Mouse (Mus musculus): ENCODE measurements around the gene Mettl26. TPM values are rescaled to one million over a fixed set of nuclear protein-coding genes. Genes with fewer than 3 reads are reported as not detected.

The Mettl26 gene
- polyA plus RNA-seq, 1 experiment from 2014 or later, result 65.4 TPM

- H3K4me3 ChIP-seq (replicated peaks), result no peak overlapping the region
- peaks cover 41% of the 10 kb centered on the region for H3K4me1 ChIP-seq
- H3K36me3 ChIP-seq, result peaks cover 2% of the 10 kb centered on the region
- no peaks in the 10 kb centered on the region for H3K9me3 ChIP-seq (replicated peaks)
- H3K27ac ChIP-seq (replicated peaks), result no peak overlapping the region
- ATAC-seq (ENCODE audit: low FRiP score), result no peak
- no peak overlapping the region for H3K4me2 ChIP-seq
- no peak overlapping the region for H3K9ac ChIP-seq (replicated peaks)
- 79% methylated on average over 3 of the region's 3 CpGs for WGBS
- no peaks in the 10 kb centered on the region for H3K27me3 ChIP-seq (replicated peaks)
These were observed 2.2 kb upstream of the Mettl26 start for GRCm38 (mm10) chr17:25872676-25873075.

DNA sequence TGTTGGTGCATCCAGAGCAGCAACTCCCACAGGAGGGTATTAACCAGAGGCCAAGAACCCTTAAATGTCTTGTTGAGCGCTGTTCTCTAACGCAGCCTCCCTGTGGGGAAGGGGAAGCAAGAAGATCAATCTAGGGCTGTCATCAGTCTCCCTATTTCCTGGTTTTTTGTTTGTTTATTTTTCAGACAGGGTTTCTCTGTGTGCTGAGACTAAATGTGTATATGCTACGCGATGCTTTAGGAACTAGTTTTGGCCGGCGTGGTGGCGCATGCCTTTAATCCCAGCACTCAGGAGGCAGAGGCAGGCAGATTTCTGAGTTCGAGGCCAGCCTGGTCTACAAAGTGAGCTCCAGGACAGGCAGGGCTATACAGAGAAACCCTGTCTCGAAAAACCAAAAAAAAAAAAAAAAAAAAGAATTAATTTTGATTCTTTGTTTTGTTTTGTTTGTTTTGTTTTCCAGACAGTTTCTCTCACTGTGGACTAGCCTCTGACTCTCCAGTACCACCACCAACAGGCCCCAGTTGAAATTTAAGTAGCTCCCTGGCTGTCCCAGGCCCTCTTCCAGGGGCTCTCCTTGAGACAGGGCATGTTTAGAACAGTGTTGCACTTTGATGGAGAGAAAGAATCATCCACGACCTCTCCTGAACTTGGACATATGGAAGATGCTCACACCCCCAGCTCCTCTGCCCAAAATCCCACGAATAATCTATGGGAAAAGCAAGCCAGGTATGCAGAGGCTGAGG lies 1.3 kb upstream of the Mettl26 start:
- H3K4me2 ChIP-seq, result peak overlapping the region; percentile 75
- H3K27me3 ChIP-seq (replicated peaks), result no peaks in the 10 kb centered on the region
- peak overlapping the region; percentile 80 for H3K4me3 ChIP-seq (replicated peaks)
- no peaks in the 10 kb centered on the region for H3K9me3 ChIP-seq (replicated peaks)
- H3K27ac ChIP-seq (replicated peaks), result peak overlapping the region; percentile 98
- peaks cover 11% of the 10 kb centered on the region for H3K36me3 ChIP-seq
- ATAC-seq (ENCODE audit: low FRiP score), result no peak
- H3K9ac ChIP-seq (replicated peaks), result peak overlapping the region; percentile 57
- WGBS, result 78% methylated on average over 11 of the region's 11 CpGs
- H3K4me1 ChIP-seq, result peaks cover 40% of the 10 kb centered on the region

GRCm38 (mm10) chr17:25874148-25874720 lies 640 bp upstream of the Mettl26 start:
- Histone ChIP-seq H3K9me3 (replicated peaks) (no peaks in the 10 kb centered on the region), H3K36me3 (peaks cover 17% of the 10 kb centered on the region), H3K9ac (replicated peaks) (peak overlapping the region; percentile 57), H3K4me1 (peaks cover 35% of the 10 kb centered on the region), H3K27ac (replicated peaks) (peak overlapping the region; percentile 98), H3K4me3 (replicated peaks) (peak overlapping the region; percentile 80), H3K27me3 (replicated peaks) (no peaks in the 10 kb centered on the region), H3K4me2 (peak overlapping the region; percentile 75)
- WGBS, result 5% methylated on average over 14 of the region's 14 CpGs
- ATAC-seq (ENCODE audit: low FRiP score), result no peak

GRCm38 (mm10) chr17:25875171-25876136 lies 580 bp downstream of the Mettl26 start:
- under 1% methylated on average over 59 of the region's 59 CpGs for WGBS
- H3K27me3 ChIP-seq (replicated peaks), result no peaks in the 10 kb centered on the region
- H3K36me3 ChIP-seq, result peaks cover 18% of the 10 kb centered on the region
- peaks cover 42% of the 10 kb centered on the region for H3K4me1 ChIP-seq
- peak; percentile 92 for ATAC-seq (ENCODE audit: low FRiP score)
- peak overlapping the region; percentile 98 for H3K27ac ChIP-seq (replicated peaks)
- peak overlapping the region; percentile 80 for H3K4me3 ChIP-seq (replicated peaks)
- peak overlapping the region; percentile 75 for H3K4me2 ChIP-seq
- no peaks in the 10 kb centered on the region for H3K9me3 ChIP-seq (replicated peaks)
- H3K9ac ChIP-seq (replicated peaks), result peak overlapping the region; percentile 93

- Histone ChIP-seq H3K27ac (replicated peaks) (0 out of 2 replicates have a peak overlapping the region, but pooled peaks have one; percentile 98), H3K9me3 (replicated peaks) (no peaks in the 10 kb centered on the region), H3K4me2 (peak overlapping the region; percentile 75), H3K36me3 (peaks cover 18% of the 10 kb centered on the region), H3K9ac (replicated peaks) (peak overlapping the region; percentile 93), H3K4me3 (replicated peaks) (peak overlapping the region; percentile 80), H3K27me3 (replicated peaks) (no peaks in the 10 kb centered on the region), H3K4me1 (peaks cover 51% of the 10 kb centered on the region)
- 58% methylated on average over 10 of the region's 10 CpGs for WGBS
- no peak for ATAC-seq (ENCODE audit: low FRiP score)
These were observed 1.6 kb downstream of the Mettl26 start for GRCm38 (mm10) chr17:25876347-25876915.

DNA sequence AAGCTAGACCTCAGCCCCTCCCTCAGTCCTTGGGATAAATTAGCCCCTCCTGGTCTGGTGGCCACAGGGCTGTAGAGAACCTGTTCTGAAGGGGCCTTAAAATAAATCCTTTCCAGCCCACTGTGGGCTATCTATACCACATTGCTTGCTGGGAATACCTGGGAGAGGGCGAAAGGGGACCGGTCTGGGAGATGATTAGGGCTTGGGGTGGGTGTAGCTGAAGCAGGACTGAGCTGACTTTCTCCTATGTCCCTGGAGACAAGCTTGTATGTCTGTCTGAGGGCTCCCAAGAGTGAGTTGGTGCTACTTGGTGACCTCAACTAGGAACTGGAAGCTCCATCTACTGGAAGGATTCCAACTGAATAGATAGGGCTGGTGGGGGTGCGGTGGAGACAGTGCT lies 2.2 kb downstream of the Mettl26 start:
- no peak overlapping the region for H3K9ac ChIP-seq (replicated peaks)

GRCm38 (mm10) chr17:25877741-25878610 lies 3.1 kb downstream of the Mettl26 start:
- H3K9ac ChIP-seq (replicated peaks), result no peak overlapping the region
- no peak overlapping the region for H3K4me2 ChIP-seq
- no peak overlapping the region for H3K27ac ChIP-seq (replicated peaks)
- no peaks in the 10 kb centered on the region for H3K27me3 ChIP-seq (replicated peaks)
- H3K9me3 ChIP-seq (replicated peaks), result no peaks in the 10 kb centered on the region
- H3K4me3 ChIP-seq (replicated peaks), result no peak overlapping the region
- peaks cover 51% of the 10 kb centered on the region for H3K4me1 ChIP-seq
- 94% methylated on average over 32 of the region's 32 CpGs for WGBS
- H3K36me3 ChIP-seq, result peaks cover 24% of the 10 kb centered on the region
- no peak for ATAC-seq (ENCODE audit: low FRiP score)

More for the DNA sequence above, 2.2 kb downstream of the Mettl26 start:
- Histone ChIP-seq H3K4me3 (replicated peaks) (0 out of 2 replicates have a peak overlapping the region, but pooled peaks have one; percentile 80), H3K9me3 (replicated peaks) (no peaks in the 10 kb centered on the region), H3K4me2 (peak overlapping the region; percentile 75), H3K27ac (replicated peaks) (no peak overlapping the region), H3K36me3 (peaks cover 18% of the 10 kb centered on the region), H3K4me1 (peaks cover 51% of the 10 kb centered on the region), H3K27me3 (replicated peaks) (no peaks in the 10 kb centered on the region)
- no peak for ATAC-seq (ENCODE audit: low FRiP score)
- 94% methylated on average over 3 of the region's 3 CpGs for WGBS

GRCm38 (mm10) chr17:25878611-25879180 lies 3.8 kb downstream of the Mettl26 start:
- 86% methylated on average over 19 of the region's 19 CpGs for WGBS
- Histone ChIP-seq H3K4me2 (no peak overlapping the region), H3K27me3 (replicated peaks) (no peaks in the 10 kb centered on the region), H3K9me3 (replicated peaks) (no peaks in the 10 kb centered on the region), H3K4me3 (replicated peaks) (no peak overlapping the region), H3K27ac (replicated peaks) (no peak overlapping the region), H3K4me1 (peaks cover 47% of the 10 kb centered on the region), H3K9ac (replicated peaks) (no peak overlapping the region), H3K36me3 (peaks cover 31% of the 10 kb centered on the region)
- no peak for ATAC-seq (ENCODE audit: low FRiP score)

- WGBS, result 48% methylated on average over 4 of the region's 4 CpGs
- Histone ChIP-seq H3K4me3 (replicated peaks) (no peak overlapping the region), H3K9ac (replicated peaks) (no peak overlapping the region), H3K4me2 (no peak overlapping the region), H3K9me3 (replicated peaks) (no peaks in the 10 kb centered on the region), H3K36me3 (peaks cover 37% of the 10 kb centered on the region), H3K27me3 (replicated peaks) (no peaks in the 10 kb centered on the region), H3K4me1 (peaks cover 42% of the 10 kb centered on the region), H3K27ac (replicated peaks) (no peak overlapping the region)
- no peak for ATAC-seq (ENCODE audit: low FRiP score)
These were observed 4.4 kb downstream of the Mettl26 start for GRCm38 (mm10) chr17:25879261-25879660.

GRCm38 (mm10) chr17:25879750-25880149 lies 4.9 kb downstream of the Mettl26 start:
- H3K4me2 ChIP-seq, result no peak overlapping the region
- H3K4me3 ChIP-seq (replicated peaks), result no peak overlapping the region
- H3K9ac ChIP-seq (replicated peaks), result no peak overlapping the region
- no peak overlapping the region for H3K27ac ChIP-seq (replicated peaks)
- H3K36me3 ChIP-seq, result peaks cover 42% of the 10 kb centered on the region
- no peaks in the 10 kb centered on the region for H3K9me3 ChIP-seq (replicated peaks)
- H3K27me3 ChIP-seq (replicated peaks), result no peaks in the 10 kb centered on the region
- peaks cover 39% of the 10 kb centered on the region for H3K4me1 ChIP-seq
- WGBS, result 64% methylated on average over 8 of the region's 8 CpGs
- no peak for ATAC-seq (ENCODE audit: low FRiP score)
